Mouse (Mus musculus): Measurements from ENCODE around the gene Cmya5. TPM values are rescaled to one million over a fixed set of nuclear protein-coding genes. Genes with fewer than 3 reads are reported as not detected.
"Not testable (repeated sequence)": the region's sequence is repeated elsewhere in the genome, so short reads cannot be mapped to it uniquely, and the experiment has no call there.

Gene Cmya5
- 0.44 and 0.56 TPM in 2 replicates for total RNA-seq (2021)
- long read RNA-seq, experiment 1: 0 reads
- long read RNA-seq, experiment 2: 0 reads

GRCm38 (mm10) chr13:93144336-93145167, at the start of gene Cmya5:
Gene Cmya5 (minus strand): TSS chr13:93144724.
- peak; percentile 94 for DNase-seq

DNA sequence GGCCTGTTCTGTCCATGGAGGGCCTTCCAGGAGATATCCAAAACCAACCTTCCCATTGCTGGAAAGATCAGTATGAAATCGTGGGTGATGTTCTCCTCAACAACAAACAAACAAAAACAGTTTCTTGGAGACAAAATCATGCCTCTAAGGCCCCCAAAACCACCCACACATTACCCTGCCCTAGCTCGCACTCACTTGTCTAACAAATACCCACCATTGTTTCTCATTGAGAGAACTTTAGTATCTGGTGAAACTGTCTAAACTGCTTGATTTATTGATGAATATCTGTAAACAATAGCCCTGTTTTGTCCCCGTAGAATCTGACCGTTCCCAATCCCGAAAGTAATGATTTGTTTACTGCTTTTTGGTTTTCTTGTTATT, 48.1 kb upstream of the Cmya5 start:
- no peak for DNase-seq

DNA sequence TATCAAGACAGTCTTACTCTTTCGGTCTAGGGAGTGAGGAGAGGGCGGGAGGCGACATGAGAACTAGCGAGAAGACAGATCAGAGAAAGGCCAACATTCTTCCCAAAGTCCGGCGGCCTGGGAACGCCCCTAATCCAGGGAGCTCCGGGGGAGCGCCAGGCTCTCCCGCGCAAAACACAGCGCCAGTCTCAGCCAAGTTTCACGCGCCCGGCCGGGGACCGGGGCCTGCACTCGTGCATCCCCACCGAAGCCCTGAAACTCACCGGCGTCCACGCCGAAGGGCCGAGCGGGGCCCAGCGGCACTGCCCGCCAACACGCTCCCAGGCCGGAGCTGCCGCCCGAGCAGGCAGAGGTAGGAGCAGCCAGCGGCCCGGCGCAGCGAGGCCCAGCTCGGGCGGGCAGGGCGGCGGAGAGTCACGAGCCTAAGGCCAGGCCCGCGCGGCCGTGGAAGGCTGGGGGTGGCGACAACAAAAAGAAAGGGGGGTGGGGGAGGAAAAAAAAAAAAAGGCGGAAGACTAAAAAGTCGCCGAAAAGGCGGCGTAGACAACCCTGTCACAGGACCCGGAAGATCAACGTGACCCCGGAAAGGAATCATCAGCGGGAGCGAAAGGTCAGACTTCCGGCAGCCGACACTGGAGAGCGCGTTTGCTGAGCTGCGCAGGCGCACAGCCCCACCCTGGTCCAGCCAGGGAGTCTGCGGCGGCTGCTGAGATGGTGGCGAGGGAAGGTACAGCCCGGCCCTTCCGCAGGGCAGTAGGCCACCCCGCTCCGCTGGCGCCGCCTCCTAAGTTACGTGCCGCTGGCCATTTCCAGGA, 47.5 kb upstream of the Cmya5 start, which contains the start of gene Tent2:
Gene Tent2 (minus strand): TSS at position 555 of the 815 bp plus-strand sequence.
- peak; percentile 97 for DNase-seq

- no peak for DNase-seq
Observed at GRCm38 (mm10) chr13:93189416-93189815, 44.9 kb upstream of the Cmya5 start.

DNA sequence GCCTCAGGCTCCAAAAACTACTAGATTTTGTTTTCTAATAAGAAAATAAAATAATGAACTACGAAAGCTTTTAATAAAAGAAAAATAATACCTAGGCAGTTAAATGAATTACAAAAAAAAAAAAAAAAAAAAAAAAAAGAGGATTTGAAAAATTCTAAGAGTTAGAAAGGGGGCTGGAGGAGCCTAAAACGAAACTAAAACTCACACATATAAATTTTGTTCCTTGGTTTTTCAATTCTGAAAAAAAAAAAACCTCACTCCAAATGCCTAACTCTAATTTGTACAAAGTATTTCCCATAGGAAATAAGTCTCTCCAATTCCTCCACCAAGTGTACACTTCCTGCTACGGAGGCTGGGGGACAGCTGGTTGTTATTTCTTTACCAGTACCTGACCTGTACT, 44.2 kb upstream of the Cmya5 start:
- no peak for DNase-seq

GRCm38 (mm10) chr13:93187792-93188191, 43.3 kb upstream of the Cmya5 start:
- DNase-seq: not testable (repeated sequence)

DNA sequence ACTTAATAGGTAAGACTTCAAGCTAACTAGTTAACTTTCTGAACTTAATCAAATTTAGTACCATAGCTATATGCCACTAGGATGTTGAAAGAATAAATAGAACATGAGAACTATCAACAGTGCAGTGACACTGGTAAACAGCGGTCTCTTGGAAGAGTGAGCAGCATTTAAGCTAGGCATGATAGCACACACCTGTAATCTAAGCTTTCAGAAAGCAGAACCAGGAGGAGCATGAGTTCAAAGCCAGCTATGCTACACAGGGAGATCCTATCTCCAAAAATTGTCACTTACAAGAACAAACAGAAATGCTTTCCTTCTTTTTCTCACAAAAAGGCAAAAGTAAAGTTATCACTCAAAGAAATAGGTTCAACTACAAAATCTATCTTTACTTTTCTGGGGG, 35.8 kb upstream of the Cmya5 start:
- DNase-seq: no peak

- DNase-seq: no peak
Observed at GRCm38 (mm10) chr13:93179522-93179921, 35.0 kb upstream of the Cmya5 start.

DNA sequence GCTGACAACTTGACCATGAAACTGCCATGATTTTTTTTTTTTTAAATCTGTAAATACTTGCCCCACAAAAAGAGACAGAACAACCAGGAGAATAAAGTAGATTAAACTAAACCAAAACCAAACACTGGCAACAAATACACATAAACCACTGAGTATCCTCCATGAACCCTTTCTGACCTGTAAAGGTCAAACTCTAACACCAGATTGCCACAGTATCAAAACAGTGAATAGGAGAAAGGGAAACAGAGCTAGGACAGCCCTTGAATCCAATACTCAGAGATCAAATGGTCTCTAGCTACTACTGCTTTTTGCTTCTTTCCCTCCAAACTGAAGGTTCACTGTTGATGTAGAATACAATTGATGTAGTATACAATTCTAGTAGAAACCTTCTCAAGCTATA, 33.0 kb upstream of the Cmya5 start:
- no peak for DNase-seq

DNA sequence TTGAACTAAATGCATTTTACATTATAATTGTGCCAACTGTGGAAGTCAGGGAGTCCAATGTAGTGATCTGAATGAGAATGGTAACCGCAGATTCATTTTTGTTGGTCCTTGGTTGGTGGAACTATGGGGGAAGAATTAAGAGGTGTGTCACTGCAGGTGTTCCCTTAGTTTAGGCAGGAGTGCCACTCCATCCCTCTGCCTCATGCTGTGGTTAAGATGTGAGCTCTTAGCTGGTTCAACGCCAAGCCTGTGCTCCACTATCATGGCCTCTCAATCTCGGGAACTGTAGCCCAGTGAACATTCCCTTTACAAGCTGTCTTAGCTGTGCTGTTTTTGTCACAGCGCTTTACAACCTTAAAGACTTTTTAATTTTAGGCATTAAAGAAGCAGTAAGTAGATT, 18.8 kb upstream of the Cmya5 start:
- no peak for DNase-seq

- peak; percentile 60 for DNase-seq
Observed at GRCm38 (mm10) chr13:93162456-93162855, 17.9 kb upstream of the Cmya5 start.

- DNase-seq: no peak
Observed at GRCm38 (mm10) chr13:93158261-93158660, 13.7 kb upstream of the Cmya5 start.

DNA sequence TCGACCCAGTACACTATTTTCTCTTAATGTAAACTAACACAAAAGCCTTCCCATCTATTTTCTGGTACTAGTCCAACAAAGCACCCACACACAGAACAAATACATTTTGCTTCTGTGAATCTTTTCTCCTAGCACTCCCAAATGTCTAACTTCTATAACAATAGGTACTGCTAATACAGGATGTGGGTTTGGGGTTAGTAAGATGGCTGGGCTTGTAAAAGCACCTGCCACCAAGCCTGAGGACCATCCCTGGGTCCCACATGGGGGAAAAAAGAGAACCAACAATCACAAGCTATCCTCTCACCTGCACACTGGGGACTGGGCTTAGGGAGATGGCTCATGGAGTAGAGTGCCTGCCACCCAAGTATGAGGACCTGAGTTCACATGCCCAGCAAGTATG, 8.8 kb upstream of the Cmya5 start:
- DNase-seq: no peak

DNA sequence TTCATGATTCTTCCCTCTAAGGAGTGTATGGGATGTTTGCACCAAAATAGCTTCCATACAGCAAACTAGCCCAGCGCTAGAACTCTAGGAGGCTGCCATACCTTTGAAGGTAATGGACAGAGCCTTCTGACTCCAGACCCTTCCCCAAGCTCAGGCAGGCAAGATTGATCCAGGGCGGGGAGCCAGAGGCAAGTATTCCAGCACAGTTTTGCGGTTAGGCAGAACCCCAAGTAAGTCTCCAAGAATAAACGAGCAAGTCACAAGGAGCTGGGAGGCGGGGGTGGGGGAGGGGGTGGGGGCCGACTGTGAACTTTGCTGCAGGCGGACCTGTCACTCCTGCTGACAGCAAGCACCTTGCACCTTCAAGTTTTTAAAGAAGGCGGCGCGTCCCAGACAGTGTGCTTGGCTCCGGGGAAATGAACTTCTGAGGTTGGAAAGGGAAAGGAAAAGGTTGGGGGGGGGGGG, 673 bp downstream of the Cmya5 start:
- DNase-seq: no peak

- no peak for DNase-seq
Observed at GRCm38 (mm10) chr13:93141184-93141583, 3.3 kb downstream of the Cmya5 start.

DNA sequence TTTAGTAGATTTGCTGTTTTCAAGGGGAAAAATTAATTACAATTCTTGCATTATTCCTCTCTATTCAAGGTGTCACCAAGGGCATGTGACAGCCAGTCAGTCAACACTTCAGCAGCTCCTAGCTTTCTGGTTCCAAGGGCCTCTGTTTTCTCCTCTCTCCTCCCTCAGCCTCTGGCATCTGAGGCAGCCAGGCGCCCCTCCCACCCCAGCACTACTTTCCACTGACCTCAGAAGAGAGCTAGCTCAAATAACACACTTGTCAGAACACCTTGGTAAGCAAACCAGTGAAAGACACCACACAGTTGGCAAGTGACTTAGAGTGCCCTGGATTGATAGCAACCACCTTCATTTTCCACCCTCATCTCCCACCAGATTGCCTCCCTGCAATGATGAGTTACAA, 6.5 kb downstream of the Cmya5 start:
- no peak for DNase-seq

- DNase-seq: no peak
Observed at GRCm38 (mm10) chr13:93137098-93137497, 7.4 kb downstream of the Cmya5 start.

DNA sequence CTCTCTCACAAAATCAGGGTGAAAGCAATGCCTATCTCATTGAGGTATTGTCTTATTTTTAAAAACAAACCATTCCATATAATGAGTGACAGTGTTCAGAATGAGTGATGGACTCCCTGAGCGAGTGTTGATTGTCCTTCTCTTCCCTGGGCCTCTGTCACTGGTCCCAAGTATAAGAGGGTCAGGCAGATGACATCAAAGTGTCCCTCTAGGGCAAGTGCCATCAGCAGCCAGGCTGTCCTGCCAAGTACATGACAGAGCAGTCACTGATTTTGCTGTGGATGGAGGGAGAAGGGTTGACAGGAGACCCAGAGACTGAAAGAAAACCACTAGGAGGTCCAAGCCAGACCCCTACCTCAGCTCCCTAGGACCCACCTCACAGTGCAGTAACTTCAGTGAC, 8.3 kb downstream of the Cmya5 start:
- DNase-seq: no peak

GRCm38 (mm10) chr13:93135501-93135900, 9.0 kb downstream of the Cmya5 start:
- DNase-seq: no peak

- DNase-seq: no peak
Observed at GRCm38 (mm10) chr13:93130674-93131073, 13.8 kb downstream of the Cmya5 start.

GRCm38 (mm10) chr13:93128961-93129360, 15.6 kb downstream of the Cmya5 start:
- DNase-seq: no peak

GRCm38 (mm10) chr13:93128111-93128860, 16.2 kb downstream of the Cmya5 start:
- DNase-seq: no peak
